ENCODE assay signal across 22 mouse cellular contexts in the genomic region with DNA sequence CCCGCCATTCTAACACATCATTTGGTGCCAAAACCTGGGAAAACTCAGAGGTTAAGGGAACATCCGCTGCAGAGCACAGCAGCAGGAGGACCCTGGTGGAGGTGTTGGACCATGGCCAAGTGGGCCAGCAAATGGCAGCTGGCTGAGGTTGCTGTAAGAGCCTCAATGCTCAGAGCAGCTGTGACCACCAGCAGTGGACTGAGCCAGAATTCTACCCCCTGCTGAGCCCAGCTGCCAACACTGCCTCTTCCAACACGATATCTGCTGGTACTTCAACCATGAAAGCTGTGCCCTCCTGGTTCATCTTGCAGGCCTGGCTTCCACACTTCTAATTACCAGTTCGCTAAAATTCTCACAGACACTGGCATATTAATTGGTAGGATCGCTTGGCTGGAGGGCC. TPM values are rescaled to one million over a fixed set of nuclear protein-coding genes. Genes with fewer than 3 reads are reported as not detected.
DNase-seq lines count a peak whose midpoint lies in the region; ATAC-seq and TF ChIP-seq lines count a peak whose summit lies in the region.
"Not testable (repeated sequence)": the region's sequence is repeated elsewhere in the genome, so short reads cannot be mapped to it uniquely, and the experiment has no call there.
"Had no signal": no experiment of that assay in that cellular context is flagged by ENCODE, and none has a peak within 500 bp of the region (broad histone marks: within the 10 kb centered on the region; RNA-seq: fewer than 3 reads in every experiment).

No protein-coding gene starts in this region.

- not testable (repeated sequence) for H3K27me3 ChIP-seq in embryonic facial prominence, embryonic 15.5 days; hindbrain, embryonic 15.5 days; lung, embryonic 16.5 days (ENCODE audit: control insufficient read depth, insufficient read depth, low read depth, low read length); midbrain, postnatal 0 days (ENCODE audit: insufficient read depth, low read length)

- H3K27ac ChIP-seq in embryonic facial prominence, embryonic 15.5 days (replicated peaks); hindbrain, embryonic 15.5 days (replicated peaks); lung, embryonic 16.5 days (ENCODE audit: low read length); midbrain, postnatal 0 days (ENCODE audit: low read depth, low read length): not testable (repeated sequence)

- not testable (repeated sequence) for H3K4me1 ChIP-seq in embryonic facial prominence, embryonic 15.5 days; hindbrain, embryonic 15.5 days (replicated peaks); lung, embryonic 16.5 days (replicated peaks; ENCODE audit: control insufficient read depth, insufficient read depth, low read length); midbrain, postnatal 0 days (ENCODE audit: insufficient read depth, low read length)

- H3K9me3 ChIP-seq in embryonic facial prominence, embryonic 15.5 days (replicated peaks); hindbrain, embryonic 15.5 days; lung, embryonic 16.5 days (ENCODE audit: control insufficient read depth, low read length); midbrain, postnatal 0 days (ENCODE audit: low read length): not testable (repeated sequence)

- not testable (repeated sequence) for TF ChIP-seq CTCF in midbrain, postnatal 0 days (IDR thresholded peaks at IDR 0.05)

- DNase-seq in cerebellum, postnatal 10 days, result peak; percentile 84 to 85
- DNase-seq in frontal cortex, postnatal 10 days (ENCODE audit: low spot score in 2 of 2), result peak; percentile 5 to 6
- DNase-seq in left cerebral cortex, postnatal 4 days, result peak; percentile 86
- DNase-seq in midbrain, postnatal 0 days (ENCODE audit: low spot score), result peak; percentile 55
- DNase-seq in right cerebral cortex, postnatal 10 days (ENCODE audit: low spot score in 2 of 2), result peak; percentile 22

- not testable (repeated sequence) for H3K4me2 ChIP-seq in embryonic facial prominence, embryonic 15.5 days (replicated peaks); hindbrain, embryonic 15.5 days; lung, embryonic 16.5 days (ENCODE audit: low read depth, low read length); midbrain, postnatal 0 days (ENCODE audit: low read depth, low read length, poor library complexity, severe bottlenecking)

- WGBS in embryonic facial prominence, embryonic 15.5 days, result 72% methylated on average over 5 of the region's 5 CpGs
- 58% methylated on average over 5 of the region's 5 CpGs for WGBS in hindbrain, embryonic 15.5 days
- WGBS in lung, embryonic 16.5 days, result 72% methylated on average over 5 of the region's 5 CpGs
- 72% methylated on average over 5 of the region's 5 CpGs for WGBS in midbrain, postnatal 0 days

- H3K4me3 ChIP-seq in embryonic facial prominence, embryonic 15.5 days (replicated peaks); hindbrain, embryonic 15.5 days; lung, embryonic 16.5 days (ENCODE audit: low read length); midbrain, postnatal 0 days (ENCODE audit: low read depth, low read length): not testable (repeated sequence)

- intact Hi-C loops in left cerebral cortex, postnatal 4 days (cut with DNase I), result not testable (repeated sequence)

- H3K9ac ChIP-seq in embryonic facial prominence, embryonic 15.5 days; hindbrain, embryonic 15.5 days; lung, embryonic 16.5 days (ENCODE audit: low read length); midbrain, postnatal 0 days (replicated peaks; ENCODE audit: low read length, poor library complexity, severe bottlenecking): not testable (repeated sequence)

- peak; percentile 34; the same call in 1 of the 2 replicates for ATAC-seq in embryonic facial prominence, embryonic 15.5 days (ENCODE audit: insufficient number of reproducible peaks, low FRiP score, low TSS enrichment, low read depth)
- peak; percentile 79 for ATAC-seq in hindbrain, embryonic 15.5 days (ENCODE audit: low FRiP score, low read depth)
- peak; percentile 24; the same call in 1 of the 2 replicates for ATAC-seq in lung, embryonic 16.5 days (ENCODE audit: low read depth)
- ATAC-seq in midbrain, postnatal 0 days (ENCODE audit: low FRiP score), result peak; percentile 34; the same call in 1 of the 2 replicates

- not testable (repeated sequence) for H3K36me3 ChIP-seq in embryonic facial prominence, embryonic 15.5 days; hindbrain, embryonic 15.5 days; lung, embryonic 16.5 days (ENCODE audit: control insufficient read depth, insufficient read depth, low read length); midbrain, postnatal 0 days (ENCODE audit: insufficient read depth, low read length)

RNA-seq across cellular contexts. Expression of gene Gbp10, which starts 1.6 kb away (rescaled TPM):
- 0.43 TPM in 1 of 2 replicates, not detected in the other for polyA plus RNA-seq in embryonic facial prominence, embryonic 15.5 days (2015; fragmentation: Nextera tagmentation; extraction: Ambion mirVana)
- 1.6 and 2.1 TPM in 2 replicates for polyA plus RNA-seq in hindbrain, embryonic 15.5 days (2015; fragmentation: Nextera tagmentation; extraction: Ambion mirVana)
- not detected for total RNA-seq in left cerebral cortex, postnatal 4 days (2021)
- 0.06 and 0.49 TPM in 2 replicates for polyA plus RNA-seq in lung, embryonic 16.5 days (2015; fragmentation: Nextera tagmentation; extraction: Ambion mirVana)
- 1.3 and 2.0 TPM in 2 replicates for total RNA-seq in midbrain, postnatal 0 days (2014; rRNA removed)
- polyA plus RNA-seq in midbrain, postnatal 0 days (2015; fragmentation: Nextera tagmentation; extraction: Ambion mirVana), result 0.62 and 1.6 TPM in 2 replicates
- total RNA-seq: adrenal gland, postnatal 25 days; granulocyte monocyte progenitor cell, adult 5-6 weeks; layer of hippocampus, adult 18-20 months; layer of hippocampus, postnatal 14 days; left cerebral cortex, adult 2 months; left cerebral cortex, postnatal 25 days had no signal
- polyA plus RNA-seq: heart, embryonic 14.5 days; hindbrain, embryonic 10.5 days; kidney, embryonic 14.5 days; limb, embryonic 15.5 days; stomach, embryonic 14.5 days had no signal

RNA-seq across cellular contexts. Expression of gene Gm43302, which starts 52.5 kb away (rescaled TPM):
- 0.08 and 0.09 TPM in 2 replicates for polyA plus RNA-seq in embryonic facial prominence, embryonic 15.5 days (2015; fragmentation: Nextera tagmentation; extraction: Ambion mirVana)
- polyA plus RNA-seq in hindbrain, embryonic 15.5 days (2015; fragmentation: Nextera tagmentation; extraction: Ambion mirVana), result 0.38 and 0.58 TPM in 2 replicates
- total RNA-seq in left cerebral cortex, postnatal 4 days (2021), result under 1 TPM in 1 of 2 experiments, not detected in 1; 0.14 TPM
- polyA plus RNA-seq in lung, embryonic 16.5 days (2015; fragmentation: Nextera tagmentation; extraction: Ambion mirVana), result 0.06 TPM in 1 of 2 replicates, not detected in the other
- total RNA-seq in midbrain, postnatal 0 days (2014; rRNA removed), result 0.60 and 1.9 TPM in 2 replicates
- not detected in 2 replicates for polyA plus RNA-seq in midbrain, postnatal 0 days (2015; fragmentation: Nextera tagmentation; extraction: Ambion mirVana)
- total RNA-seq: granulocyte monocyte progenitor cell, adult 5-6 weeks; layer of hippocampus, postnatal 14 days; left cerebral cortex, adult 2 months had no signal
- polyA plus RNA-seq: embryonic facial prominence, embryonic 11.5 days; hindbrain, embryonic 10.5 days; kidney, embryonic 14.5 days; limb, embryonic 15.5 days; liver, embryonic 13.5 days; midbrain, embryonic 12.5 days; stomach, embryonic 14.5 days had no signal

RNA-seq across cellular contexts. Expression of gene Gbp6, which starts 52.5 kb away (rescaled TPM):
- 1.1 and 1.6 TPM in 2 replicates for polyA plus RNA-seq in embryonic facial prominence, embryonic 15.5 days (2015; fragmentation: Nextera tagmentation; extraction: Ambion mirVana)
- polyA plus RNA-seq in hindbrain, embryonic 15.5 days (2015; fragmentation: Nextera tagmentation; extraction: Ambion mirVana), result 3.5 and 4.4 TPM in 2 replicates
- 1 to 10 TPM; 1.0 to 1.5 TPM for total RNA-seq in left cerebral cortex, postnatal 4 days (2021)
- polyA plus RNA-seq in lung, embryonic 16.5 days (2015; fragmentation: Nextera tagmentation; extraction: Ambion mirVana), result 2.0 and 2.9 TPM in 2 replicates
- total RNA-seq in midbrain, postnatal 0 days (2014; rRNA removed), result 1.8 and 3.5 TPM in 2 replicates
- 1.7 and 2.0 TPM in 2 replicates for polyA plus RNA-seq in midbrain, postnatal 0 days (2015; fragmentation: Nextera tagmentation; extraction: Ambion mirVana)

Comparison
In these comparisons a context has a peak if more than half of its experiments do, and no peak if none do; other contexts are left out.
1. DNase-seq: peak in every context shown above with its lines; median percentile 86 in left cerebral cortex, postnatal 4 days; 84 in cerebellum, postnatal 10 days; 55 in midbrain, postnatal 0 days; 22 in right cerebral cortex, postnatal 10 days; 6 in frontal cortex, postnatal 10 days.
2. ATAC-seq: peak in every context shown above with its lines; median percentile 79 in hindbrain, embryonic 15.5 days; 34 in embryonic facial prominence, embryonic 15.5 days; 34 in midbrain, postnatal 0 days; 24 in lung, embryonic 16.5 days.